Mouse (Mus musculus) ES-E14 (cell line): ENCODE results near the gene Krtap10-4.

Experiments
- CHD2 ChIP-seq: IDR thresholded peaks from 2 replicates; pipeline ENCODE4 v1.6.1; 2014; ENCODE audit warnings: mild to moderate bottlenecking, low read depth, low read length, inconsistent platforms
- HCFC1 ChIP-seq: IDR thresholded peaks from 2 replicates; pipeline ENCODE4 v1.6.1; 2012; ENCODE audit warnings: low read length, inconsistent platforms, borderline replicate concordance; ENCODE audit not compliant: insufficient read depth
- MAFK ChIP-seq: IDR thresholded peaks from 2 replicates; pipeline ENCODE4 v1.6.1; 2014; ENCODE audit warnings: mild to moderate bottlenecking, low read depth, low read length, inconsistent platforms; ENCODE audit not compliant: insufficient read depth
- ZC3H11A ChIP-seq: IDR thresholded peaks from 2 replicates; pipeline ENCODE4 v1.6.1; 2012; ENCODE audit warnings: low read depth, mild to moderate bottlenecking, inconsistent platforms, low read length, borderline replicate concordance
- ZNF384 ChIP-seq: IDR thresholded peaks from 2 replicates; pipeline ENCODE4 v1.6.1; 2012; ENCODE audit warnings: low read depth, low read length, inconsistent platforms

GRCm38 (mm10) chr10:77846503-77846902 lies 19.6 kb upstream of the Krtap10-4 start, which contains the start of gene Gm36176:
- TF ChIP-seq ZNF384 (no peak), ZC3H11A (no peak), HCFC1 (no peak), CHD2 (no peak), MAFK (no peak)
